Mouse (Mus musculus) megakaryocyte, embryonic 14.5 days (primary cell): Measurements from ENCODE around the gene Cd47. TPM values are rescaled to one million over a fixed set of nuclear protein-coding genes. Genes with fewer than 3 reads are reported as not detected.
A peak's percentile ranks its signal among the peaks of the same experiment; 100 is the strongest.

Experiments
- H3K27me3 ChIP-seq: replicated peaks from 2 replicates; pipeline ENCODE3; 2012; ENCODE audit warnings: inconsistent platforms
- H3K36me3 ChIP-seq: replicated peaks from 2 replicates; pipeline ENCODE3; 2012; ENCODE audit warnings: low read length, inconsistent platforms, mixed read lengths
- H3K4me1 ChIP-seq: 2 replicates; pipeline ENCODE4 v1.6.1; 2012; ENCODE audit warnings: inconsistent platforms
- H3K4me3 ChIP-seq: replicated peaks from 2 replicates; pipeline ENCODE3; 2012; ENCODE audit warnings: moderate library complexity, mild to moderate bottlenecking, inconsistent platforms
- H3K9me3 ChIP-seq: 2 replicates; pipeline ENCODE4 v1.6.1; 2012; ENCODE audit warnings: inconsistent platforms
- FLI1 ChIP-seq: IDR thresholded peaks from 2 replicates; pipeline ENCODE4 v1.6.1; 2012; ENCODE audit warnings: low read length, inconsistent platforms, mixed read lengths
- GATA1 ChIP-seq: IDR thresholded peaks from 3 replicates; pipeline ENCODE4 v1.6.1; 2012; ENCODE audit warnings: mixed read lengths, low read length, inconsistent platforms, borderline replicate concordance
- polyA plus RNA-seq: library from polyadenylated mRNA; stranded (reverse); fragments of >175 nt; gene quantifications from 2 replicates; pipeline ENCODE4 v1.2.3, GENCODE M21; 2012; ENCODE audit warnings: low replicate concordance; ENCODE audit not compliant: insufficient read depth

The Cd47 gene
- polyA plus RNA-seq, 1 experiment, result 98.5 TPM

DNA sequence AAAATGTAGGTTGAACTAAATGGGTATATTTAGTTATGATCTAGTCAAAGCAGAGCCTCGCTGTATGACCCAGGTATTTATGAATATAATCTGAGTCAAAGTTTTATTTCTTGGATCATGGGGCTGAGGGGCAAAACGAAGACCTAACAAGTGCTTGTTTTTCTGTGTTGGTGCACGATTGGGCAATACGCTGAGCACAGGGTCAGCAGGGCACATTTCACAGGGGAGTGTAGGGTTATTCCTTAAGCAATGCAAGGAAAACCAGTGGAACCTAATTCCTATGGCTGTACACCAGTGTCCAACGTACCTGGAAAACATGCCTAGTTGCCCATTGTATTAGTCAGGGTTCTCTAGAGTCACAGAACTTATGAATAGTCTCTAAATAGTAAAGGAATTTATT lies 12.6 kb upstream of the Cd47 start:
- Histone ChIP-seq H3K9me3 (no peaks in the 10 kb centered on the region), H3K4me3 (no peak overlapping the region), H3K27me3 (no peaks in the 10 kb centered on the region), H3K4me1 (peaks cover 50% of the 10 kb centered on the region), H3K36me3 (no peaks in the 10 kb centered on the region)
- TF ChIP-seq FLI1, result no peak
- TF ChIP-seq GATA1, result no peak

GRCm38 (mm10) chr16:49790575-49791465 lies 9.5 kb upstream of the Cd47 start:
- Histone ChIP-seq H3K36me3 (no peaks in the 10 kb centered on the region), H3K4me3 (peak overlapping the region; percentile 60), H3K27me3 (no peaks in the 10 kb centered on the region), H3K4me1 (peaks cover 47% of the 10 kb centered on the region), H3K9me3 (no peaks in the 10 kb centered on the region)
- TF ChIP-seq GATA1, result no peak
- TF ChIP-seq FLI1, result no peak

GRCm38 (mm10) chr16:49792446-49792878 lies 7.9 kb upstream of the Cd47 start:
- H3K36me3 ChIP-seq, result no peaks in the 10 kb centered on the region
- peaks cover 63% of the 10 kb centered on the region for H3K4me1 ChIP-seq
- TF ChIP-seq FLI1, result no peak
- TF ChIP-seq GATA1, result no peak
- peak overlapping the region; percentile 54 for H3K4me3 ChIP-seq
- H3K9me3 ChIP-seq, result no peaks in the 10 kb centered on the region
- no peaks in the 10 kb centered on the region for H3K27me3 ChIP-seq

- peak overlapping the region; percentile 0 for H3K4me3 ChIP-seq
- TF ChIP-seq FLI1 (no peak), GATA1 (no peak)
- no peaks in the 10 kb centered on the region for H3K27me3 ChIP-seq
- H3K36me3 ChIP-seq, result no peaks in the 10 kb centered on the region
- H3K9me3 ChIP-seq, result no peaks in the 10 kb centered on the region
- H3K4me1 ChIP-seq, result peaks cover 73% of the 10 kb centered on the region
Observed at GRCm38 (mm10) chr16:49793596-49793995, 6.7 kb upstream of the Cd47 start.

DNA sequence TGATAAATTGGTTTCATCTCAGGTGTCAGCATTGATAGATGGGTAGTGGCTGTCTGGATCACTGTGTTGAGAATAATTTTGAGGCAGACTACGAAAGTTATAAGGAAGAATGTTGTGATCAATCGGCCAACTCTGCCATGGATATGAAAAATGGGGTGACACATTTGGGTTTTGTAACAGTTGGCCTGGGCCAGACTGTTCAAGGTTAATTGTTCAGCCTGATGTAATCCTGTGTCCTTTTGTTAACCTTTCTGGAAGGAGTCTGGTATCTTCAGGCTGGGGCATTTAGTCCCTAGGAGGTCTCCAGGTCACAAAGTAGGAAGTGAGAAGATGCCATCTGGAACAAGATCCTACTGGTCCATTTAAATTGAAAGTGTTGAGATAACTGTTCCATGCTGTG lies 4.1 kb upstream of the Cd47 start:
- H3K27me3 ChIP-seq, result no peaks in the 10 kb centered on the region
- H3K4me3 ChIP-seq, result no peak overlapping the region
- H3K9me3 ChIP-seq, result no peaks in the 10 kb centered on the region
- peaks cover 83% of the 10 kb centered on the region for H3K4me1 ChIP-seq
- no peaks in the 10 kb centered on the region for H3K36me3 ChIP-seq
- TF ChIP-seq FLI1, result no peak

DNA sequence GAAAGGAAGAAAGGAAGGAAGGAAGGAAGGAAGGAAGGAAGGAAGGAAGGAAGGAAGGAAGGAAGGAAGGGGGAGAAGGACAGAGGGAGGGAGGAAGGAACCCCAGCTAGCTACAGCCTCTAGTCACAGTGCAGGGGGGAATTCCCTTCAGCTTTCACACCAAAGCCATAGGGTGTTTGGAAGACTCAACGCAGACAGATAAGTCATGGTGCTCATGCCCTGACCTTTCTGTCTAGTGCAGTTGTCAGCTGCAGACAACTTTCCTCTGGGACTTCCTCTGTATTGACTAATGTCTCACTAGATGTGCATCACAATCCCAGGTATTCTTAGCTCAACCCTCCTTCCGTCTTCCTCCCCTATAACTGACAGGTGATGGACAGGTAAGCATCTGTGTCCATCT lies 3.4 kb upstream of the Cd47 start:
- H3K4me1 ChIP-seq, result peaks cover 83% of the 10 kb centered on the region
- no peaks in the 10 kb centered on the region for H3K9me3 ChIP-seq
- no peaks in the 10 kb centered on the region for H3K36me3 ChIP-seq
- no peak overlapping the region for H3K4me3 ChIP-seq
- no peak for TF ChIP-seq FLI1
- no peak for TF ChIP-seq GATA1
- H3K27me3 ChIP-seq, result no peaks in the 10 kb centered on the region

DNA sequence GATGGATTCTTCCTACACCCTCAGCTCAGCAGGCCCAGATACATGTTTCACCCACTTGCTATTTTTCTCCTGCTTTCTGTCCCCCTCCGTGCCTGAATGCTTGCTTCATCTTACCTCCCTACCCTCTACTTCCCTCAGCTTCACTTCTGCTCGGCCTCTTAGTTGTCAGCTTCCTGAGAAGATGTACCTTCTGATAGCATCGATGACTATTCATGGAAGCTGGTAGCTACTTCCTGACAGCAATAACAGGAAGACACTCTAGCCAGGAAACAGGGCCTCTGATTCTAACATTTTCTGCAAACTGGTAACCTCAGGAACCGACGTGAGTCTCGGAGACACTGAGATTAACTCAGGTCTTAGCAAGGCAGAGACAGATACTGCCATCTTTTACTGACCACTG lies 1.5 kb upstream of the Cd47 start:
- Histone ChIP-seq H3K36me3 (no peaks in the 10 kb centered on the region), H3K4me3 (peak overlapping the region; percentile 69), H3K27me3 (no peaks in the 10 kb centered on the region), H3K4me1 (peaks cover 83% of the 10 kb centered on the region), H3K9me3 (no peaks in the 10 kb centered on the region)
- TF ChIP-seq FLI1, result no peak
- TF ChIP-seq GATA1, result no peak

DNA sequence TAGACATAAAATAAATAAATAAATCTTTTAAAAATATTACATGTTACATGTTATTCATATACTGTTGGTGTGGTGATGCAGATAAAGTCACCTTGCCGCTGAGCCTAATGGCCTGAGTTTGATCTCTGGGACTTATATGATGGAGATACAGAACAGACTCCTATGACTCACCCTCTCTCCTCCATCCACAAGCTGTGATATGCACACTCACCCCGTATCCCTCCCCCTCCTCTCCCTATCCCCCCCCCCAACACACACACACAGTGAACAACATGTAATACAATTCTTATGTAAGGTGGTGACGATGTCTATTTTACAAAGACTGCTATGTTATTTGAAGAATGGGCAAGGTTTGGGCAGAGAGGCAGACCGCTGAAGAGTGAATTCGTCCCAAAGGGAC lies 663 bp downstream of the Cd47 start:
- TF ChIP-seq FLI1 (no peak), GATA1 (no peak)

DNA sequence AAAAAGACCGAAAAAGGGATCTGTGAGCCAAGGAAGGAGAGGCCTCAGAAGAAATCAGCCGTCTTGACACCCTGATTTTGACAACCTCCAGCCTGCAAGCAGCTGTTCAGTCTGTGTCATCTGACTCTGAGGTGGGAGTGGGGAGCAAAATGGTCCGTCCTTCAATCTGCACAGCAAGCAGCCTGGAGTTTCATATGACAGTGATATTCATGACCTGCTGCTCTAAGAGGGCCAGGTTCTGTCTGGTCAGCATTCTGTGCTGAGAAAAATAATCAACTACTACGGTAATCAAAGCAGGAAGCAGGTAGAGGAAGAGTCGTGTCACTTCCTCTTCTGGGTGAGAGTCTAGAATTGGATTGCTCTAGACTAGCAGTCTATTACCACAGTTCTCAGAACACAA lies 1.1 kb downstream of the Cd47 start:
- no peak overlapping the region for H3K4me3 ChIP-seq
- peaks cover 98% of the 10 kb centered on the region for H3K4me1 ChIP-seq
- no peaks in the 10 kb centered on the region for H3K36me3 ChIP-seq
- no peaks in the 10 kb centered on the region for H3K9me3 ChIP-seq
- H3K27me3 ChIP-seq, result no peaks in the 10 kb centered on the region
- TF ChIP-seq GATA1, result no peak
- TF ChIP-seq FLI1, result no peak

More for the DNA sequence above, 663 bp downstream of the Cd47 start:
- H3K4me3 ChIP-seq, result peak overlapping the region; percentile 38
- H3K9me3 ChIP-seq, result no peaks in the 10 kb centered on the region
- no peaks in the 10 kb centered on the region for H3K36me3 ChIP-seq
- H3K4me1 ChIP-seq, result peaks cover 98% of the 10 kb centered on the region
- H3K27me3 ChIP-seq, result no peaks in the 10 kb centered on the region

DNA sequence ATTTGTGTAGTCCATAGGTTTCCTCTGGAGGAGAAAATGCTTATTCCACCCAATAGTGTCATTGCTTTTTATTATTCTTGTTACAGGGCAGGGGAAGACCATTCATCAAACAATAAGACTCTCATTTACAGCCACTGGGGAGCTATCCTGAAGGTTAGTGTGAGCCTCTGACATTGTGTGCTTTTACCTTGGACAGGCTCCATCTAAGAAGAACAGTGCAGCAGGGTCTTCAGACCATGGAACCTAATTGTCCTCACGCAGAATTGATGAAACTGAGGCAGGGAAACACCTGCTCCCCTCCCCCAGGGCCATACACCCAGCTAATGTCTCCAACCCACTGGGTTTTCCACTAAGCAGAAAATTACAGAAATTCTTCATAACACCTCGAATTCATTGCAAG lies 2.7 kb downstream of the Cd47 start:
- Histone ChIP-seq H3K9me3 (no peaks in the 10 kb centered on the region), H3K27me3 (no peaks in the 10 kb centered on the region), H3K4me3 (no peak overlapping the region), H3K4me1 (peaks cover 100% of the 10 kb centered on the region), H3K36me3 (no peaks in the 10 kb centered on the region)
- TF ChIP-seq GATA1 (no peak), FLI1 (no peak)
